Mouse (Mus musculus) cortical plate, adult 2 months (tissue): ENCODE measurements around the gene Acad10.

Source experiments
- CTCF ChIP-seq: fragments of 200-500 bp; IDR thresholded peaks from 2 replicates; pipeline ENCODE4 v1.5.1; 2011; ENCODE audit warnings: mild to moderate bottlenecking, control low read depth, low read length; ENCODE audit not compliant: insufficient read depth; ENCODE audit errors: extremely low read depth
- POLR2A ChIP-seq: fragments of 200-500 bp; IDR thresholded peaks from 2 replicates; pipeline ENCODE4 v1.6.1; 2011; ENCODE audit warnings: mild to moderate bottlenecking, low read length, control low read depth; ENCODE audit not compliant: insufficient read depth; ENCODE audit errors: extremely low read depth

DNA sequence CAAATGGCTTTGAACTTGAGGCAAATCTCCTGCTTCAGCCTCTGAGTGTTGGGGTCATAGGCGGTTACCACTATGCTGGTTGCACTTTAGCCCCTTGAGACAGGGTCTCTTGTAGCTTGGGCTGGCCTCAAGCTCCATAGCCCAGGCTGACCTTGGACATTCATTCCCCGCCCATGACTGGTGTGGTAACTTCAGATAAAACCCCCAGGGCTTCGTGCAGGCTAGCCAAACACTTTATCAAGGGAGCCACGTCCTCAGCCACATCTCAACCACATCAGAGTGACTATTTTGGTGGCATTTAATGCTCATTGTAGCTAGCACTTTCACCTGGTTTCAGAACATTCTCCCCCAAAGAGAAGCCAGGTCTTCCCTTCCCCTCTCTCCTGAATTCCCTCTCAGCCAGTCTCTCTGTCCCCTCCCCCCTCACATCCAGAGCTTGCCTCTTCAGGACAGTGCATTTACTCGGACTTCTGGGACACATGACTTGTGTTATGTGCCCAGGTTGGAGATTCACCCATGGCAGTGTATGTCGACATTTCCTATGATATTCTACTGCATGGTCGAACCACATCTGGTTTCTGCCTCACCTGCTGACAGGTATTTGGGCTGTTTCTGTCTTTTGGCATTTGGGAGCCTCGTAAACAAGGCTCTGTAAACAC is 40.9 kb upstream of the Acad10 start:
- TF ChIP-seq CTCF (no peak), POLR2A (no peak)
